Comparison of ENCODE assay signal across 8 mouse cellular contexts in the genomic region with DNA sequence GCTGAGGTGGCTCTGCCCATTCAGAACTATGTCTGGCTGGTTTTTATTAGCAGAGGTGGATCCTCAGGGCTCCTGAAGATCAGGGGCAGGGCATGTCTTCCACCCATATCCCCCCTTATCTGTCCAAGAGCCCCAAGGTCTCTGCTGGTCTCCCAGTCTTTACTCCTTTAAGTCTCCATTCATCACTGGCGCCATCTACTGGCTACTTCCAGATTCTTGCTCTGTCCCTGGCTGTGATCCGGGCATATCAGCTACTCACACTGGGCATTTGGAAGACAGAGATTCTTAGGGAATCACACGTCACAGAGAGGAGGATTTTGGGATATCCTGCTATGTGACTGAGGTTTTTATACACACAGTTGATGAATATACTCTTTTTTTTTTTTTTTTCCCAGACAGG. TPM values are rescaled to one million over a fixed set of nuclear protein-coding genes. Genes with fewer than 3 reads are reported as not detected.
DNase-seq lines count a peak whose midpoint lies in the region; ATAC-seq lines count a peak whose summit lies in the region.

No protein-coding gene starts in this region.

- no peak overlapping the region for H3K27ac ChIP-seq in midbrain, embryonic 14.5 days (replicated peaks; ENCODE audit: low read depth, low read length)
- no peak overlapping the region for H3K27ac ChIP-seq in midbrain, embryonic 15.5 days
- no peak overlapping the region for H3K27ac ChIP-seq in embryonic facial prominence, embryonic 14.5 days (replicated peaks; ENCODE audit: low read depth, low read length)
- H3K27ac ChIP-seq in liver, embryonic 16.5 days (ENCODE audit: low read length): no peak overlapping the region

- no peaks in the 10 kb centered on the region for H3K27me3 ChIP-seq in midbrain, embryonic 14.5 days (ENCODE audit: control insufficient read depth, insufficient read depth, low read length)
- H3K27me3 ChIP-seq in midbrain, embryonic 15.5 days (replicated peaks): 0 out of 2 replicates have a peak, but pooled peaks cover 4% of the 10 kb centered on the region
- no peaks in the 10 kb centered on the region for H3K27me3 ChIP-seq in embryonic facial prominence, embryonic 14.5 days (replicated peaks; ENCODE audit: control insufficient read depth, insufficient read depth, low read length)
- H3K27me3 ChIP-seq in liver, embryonic 16.5 days (ENCODE audit: control insufficient read depth, insufficient read depth, low read depth, low read length): peaks cover 35% of the 10 kb centered on the region

- no peak for ATAC-seq in midbrain, embryonic 14.5 days (ENCODE audit: low FRiP score, low TSS enrichment)
- ATAC-seq in midbrain, embryonic 15.5 days (replicated peaks): no peak
- no peak for ATAC-seq in embryonic facial prominence, embryonic 14.5 days (ENCODE audit: low read depth)
- ATAC-seq in liver, embryonic 16.5 days (ENCODE audit: low read depth): peak; percentile 54; the same call in 1 of the 2 replicates
- no peak for ATAC-seq in inflammation-experienced regulatory T-cells, adult 6 months

- no peaks in the 10 kb centered on the region for H3K9me3 ChIP-seq in midbrain, embryonic 14.5 days (ENCODE audit: control insufficient read depth, low read length)
- no peaks in the 10 kb centered on the region for H3K9me3 ChIP-seq in midbrain, embryonic 15.5 days
- H3K9me3 ChIP-seq in embryonic facial prominence, embryonic 14.5 days (ENCODE audit: control insufficient read depth, low read length): no peaks in the 10 kb centered on the region
- no peaks in the 10 kb centered on the region for H3K9me3 ChIP-seq in liver, embryonic 16.5 days (replicated peaks; ENCODE audit: control insufficient read depth, low read length)

- H3K9ac ChIP-seq in midbrain, embryonic 14.5 days (replicated peaks; ENCODE audit: low read length): no peak overlapping the region
- no peak overlapping the region for H3K9ac ChIP-seq in midbrain, embryonic 15.5 days
- no peak overlapping the region for H3K9ac ChIP-seq in embryonic facial prominence, embryonic 14.5 days (ENCODE audit: low read depth, low read length)
- H3K9ac ChIP-seq in liver, embryonic 16.5 days (ENCODE audit: low read depth, low read length): no peak overlapping the region

- no peaks in the 10 kb centered on the region for H3K36me3 ChIP-seq in midbrain, embryonic 14.5 days (ENCODE audit: control insufficient read depth, insufficient read depth, low read length)
- no peaks in the 10 kb centered on the region for H3K36me3 ChIP-seq in midbrain, embryonic 15.5 days (replicated peaks)
- H3K36me3 ChIP-seq in embryonic facial prominence, embryonic 14.5 days (ENCODE audit: control insufficient read depth, insufficient read depth, low read length): no peaks in the 10 kb centered on the region
- H3K36me3 ChIP-seq in liver, embryonic 16.5 days (ENCODE audit: control insufficient read depth, insufficient read depth): no peaks in the 10 kb centered on the region

- no peak overlapping the region for H3K4me2 ChIP-seq in midbrain, embryonic 14.5 days (ENCODE audit: low read length)
- no peak overlapping the region for H3K4me2 ChIP-seq in midbrain, embryonic 15.5 days
- H3K4me2 ChIP-seq in embryonic facial prominence, embryonic 14.5 days (ENCODE audit: low read depth, low read length): no peak overlapping the region
- no peak overlapping the region for H3K4me2 ChIP-seq in liver, embryonic 16.5 days (ENCODE audit: low read depth, low read length)

- peak; percentile 72 for DNase-seq in midbrain, embryonic 14.5 days
- DNase-seq in adrenal gland, postnatal 36 days: peak; percentile 73 to 81
- DNase-seq in embryonic facial prominence, embryonic 14.5 days (ENCODE audit: low spot score): peak; percentile 45
- peak; percentile 39 to 81 for DNase-seq in kidney, adult 8-10 months
- DNase-seq in retina, postnatal 1 day: peak; percentile 84

- 18% methylated on average over 3 of the region's 3 CpGs for WGBS in midbrain, embryonic 14.5 days
- WGBS in midbrain, embryonic 15.5 days: 23% methylated on average over 3 of the region's 3 CpGs
- 21% methylated on average over 3 of the region's 3 CpGs for WGBS in embryonic facial prominence, embryonic 14.5 days
- WGBS in liver, embryonic 16.5 days (ENCODE audit: insufficient replicate concordance): 8% methylated on average over 3 of the region's 3 CpGs

- H3K4me1 ChIP-seq in midbrain, embryonic 14.5 days (ENCODE audit: control insufficient read depth, insufficient read depth, low read length): no peaks in the 10 kb centered on the region
- 0 out of 2 replicates have a peak, but pooled peaks cover 5% of the 10 kb centered on the region for H3K4me1 ChIP-seq in midbrain, embryonic 15.5 days
- peaks cover 3% of the 10 kb centered on the region; the same call in 1 of the 2 replicates for H3K4me1 ChIP-seq in embryonic facial prominence, embryonic 14.5 days (ENCODE audit: control insufficient read depth, insufficient read depth, low read length)
- peaks cover 6% of the 10 kb centered on the region for H3K4me1 ChIP-seq in liver, embryonic 16.5 days (ENCODE audit: control insufficient read depth, low read depth, low read length)

- no peak overlapping the region for H3K4me3 ChIP-seq in midbrain, embryonic 14.5 days (replicated peaks; ENCODE audit: low read depth, low read length)
- no peak overlapping the region for H3K4me3 ChIP-seq in midbrain, embryonic 15.5 days
- no peak overlapping the region for H3K4me3 ChIP-seq in embryonic facial prominence, embryonic 14.5 days (ENCODE audit: low read depth, low read length)
- H3K4me3 ChIP-seq in liver, embryonic 16.5 days (ENCODE audit: low read depth, low read length): no peak overlapping the region

RNA-seq across cellular contexts. Expression of a gene that starts 25.6 kb away (rescaled TPM):
- 53.4 and 61.2 TPM in 2 replicates for polyA plus RNA-seq in midbrain, embryonic 14.5 days (2014; fragmentation: Nextera tagmentation; extraction: Ambion mirVana)
- 58.6 and 60.5 TPM in 2 replicates for polyA plus RNA-seq in midbrain, embryonic 15.5 days (2015; fragmentation: Nextera tagmentation; extraction: Ambion mirVana)
- 100 to 1,000 TPM in 1 of 2 experiments, 10 to 100 TPM in 1; 84.2 to 102 TPM for total RNA-seq in adrenal gland, postnatal 36 days (2021)
- 59.7 and 60.0 TPM in 2 replicates for polyA plus RNA-seq in embryonic facial prominence, embryonic 14.5 days (2014; fragmentation: Nextera tagmentation; extraction: Ambion mirVana)
- polyA plus RNA-seq in liver, embryonic 16.5 days (2015; fragmentation: Nextera tagmentation; extraction: Ambion mirVana): 43.9 and 47.8 TPM in 2 replicates
- 100 to 1,000 TPM; 206 to 224 (median 212) TPM for polyA plus RNA-seq in inflammation-experienced regulatory T-cells, adult 6 months (2017; shearing (Covaris generic))

RNA-seq across cellular contexts. Expression of a gene that starts 32.9 kb away (rescaled TPM):
- 526 and 563 TPM in 2 replicates for polyA plus RNA-seq in midbrain, embryonic 14.5 days (2014; fragmentation: Nextera tagmentation; extraction: Ambion mirVana)
- 559 and 566 TPM in 2 replicates for polyA plus RNA-seq in midbrain, embryonic 15.5 days (2015; fragmentation: Nextera tagmentation; extraction: Ambion mirVana)
- 100 to 1,000 TPM; 378 to 436 TPM for total RNA-seq in adrenal gland, postnatal 36 days (2021)
- 349 and 369 TPM in 2 replicates for polyA plus RNA-seq in embryonic facial prominence, embryonic 14.5 days (2014; fragmentation: Nextera tagmentation; extraction: Ambion mirVana)
- polyA plus RNA-seq in liver, embryonic 16.5 days (2015; fragmentation: Nextera tagmentation; extraction: Ambion mirVana): 315 and 330 TPM in 2 replicates
- polyA plus RNA-seq in inflammation-experienced regulatory T-cells, adult 6 months (2017; shearing (Covaris generic)): 100 to 1,000 TPM; 184 to 307 (median 297) TPM

RNA-seq across cellular contexts. Expression of a gene that starts 41.5 kb away (rescaled TPM):
- polyA plus RNA-seq in midbrain, embryonic 14.5 days (2014; fragmentation: Nextera tagmentation; extraction: Ambion mirVana): 196 and 210 TPM in 2 replicates
- polyA plus RNA-seq in midbrain, embryonic 15.5 days (2015; fragmentation: Nextera tagmentation; extraction: Ambion mirVana): 203 and 218 TPM in 2 replicates
- 100 to 1,000 TPM; 229 to 405 TPM for total RNA-seq in adrenal gland, postnatal 36 days (2021)
- 140 and 144 TPM in 2 replicates for polyA plus RNA-seq in embryonic facial prominence, embryonic 14.5 days (2014; fragmentation: Nextera tagmentation; extraction: Ambion mirVana)
- 79.1 and 82.5 TPM in 2 replicates for polyA plus RNA-seq in liver, embryonic 16.5 days (2015; fragmentation: Nextera tagmentation; extraction: Ambion mirVana)
- 100 to 1,000 TPM; 542 to 558 (median 542) TPM for polyA plus RNA-seq in inflammation-experienced regulatory T-cells, adult 6 months (2017; shearing (Covaris generic))
